Mouse (Mus musculus) heart, adult 9 months (tissue): ENCODE measurements around the gene Cdkal1.

Experiments used
- DNase-seq, 2 experiments: peaks; one replicate each; pipeline ENCODE4 v3.0.0; 2022; ENCODE audit warnings: low spot score in 2 of 2

Cdkal1 gene

DNA sequence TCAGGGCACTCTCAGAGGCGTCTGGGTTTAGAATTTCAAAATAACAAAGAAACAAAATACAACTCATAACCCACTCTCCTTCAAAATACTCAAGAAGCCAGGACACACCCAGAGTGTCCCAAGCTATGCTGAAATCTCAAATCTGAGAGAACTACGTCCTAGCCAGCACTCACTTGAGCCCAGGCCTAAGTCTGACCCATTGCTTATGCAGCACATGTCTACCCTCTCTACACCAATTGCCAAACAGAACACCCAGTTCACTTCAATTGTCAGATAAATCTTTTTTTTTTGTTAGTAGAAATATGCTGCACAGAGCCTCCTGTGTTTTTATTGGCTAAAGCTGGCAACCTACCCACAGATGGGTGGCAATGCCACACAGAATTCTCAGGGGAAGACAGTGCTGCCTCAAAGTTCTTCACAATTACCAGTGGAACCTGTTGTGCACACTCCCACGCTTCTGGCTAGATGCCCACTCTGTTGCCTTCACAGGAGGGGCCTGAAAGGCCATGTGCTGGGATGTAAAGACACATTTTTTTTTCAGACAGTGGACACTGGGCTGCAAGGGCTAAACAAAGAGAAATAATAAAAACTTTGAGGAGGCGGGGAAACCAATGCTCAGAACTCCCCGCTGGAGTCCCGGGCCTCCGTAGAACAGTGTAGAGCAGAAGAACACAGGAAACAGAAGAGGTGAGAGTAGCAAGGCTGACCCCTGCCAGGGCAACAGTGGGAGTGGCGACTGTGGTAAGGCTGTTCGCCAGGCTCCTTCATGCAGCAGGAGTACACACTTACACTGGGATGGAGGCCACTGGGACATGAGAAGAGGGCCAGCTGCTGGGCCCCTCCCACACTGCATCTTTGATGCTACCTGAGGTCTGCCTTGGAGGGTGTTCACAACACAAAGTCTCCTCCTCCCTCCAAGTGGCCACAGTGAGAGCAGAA lies 273.4 kb downstream of the Cdkal1 start:
- DNase-seq = no peak

DNA sequence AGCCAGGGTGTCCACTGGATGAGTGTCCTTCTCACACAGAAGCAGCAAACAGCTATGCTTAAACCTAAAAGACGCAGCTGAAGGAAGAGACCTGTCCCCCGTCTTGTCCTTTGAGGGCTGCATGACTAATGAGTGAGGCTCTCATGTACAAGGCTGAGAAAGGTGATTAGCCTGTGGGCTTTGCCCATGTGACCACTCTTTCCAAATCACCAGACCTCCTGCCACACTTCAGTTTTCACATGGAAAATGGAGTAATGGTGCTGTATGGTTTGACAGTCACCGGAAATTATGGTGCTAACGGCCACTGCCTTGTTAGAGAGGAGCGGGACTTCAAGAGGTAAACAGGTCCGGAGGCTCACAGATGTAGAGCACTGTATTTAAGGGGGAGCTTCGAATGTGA lies 274.7 kb downstream of the Cdkal1 start:
- no peak for DNase-seq

- DNase-seq = no peak
Observed at GRCm38 (mm10) chr13:29580009-29580408, 275.5 kb downstream of the Cdkal1 start.

DNA sequence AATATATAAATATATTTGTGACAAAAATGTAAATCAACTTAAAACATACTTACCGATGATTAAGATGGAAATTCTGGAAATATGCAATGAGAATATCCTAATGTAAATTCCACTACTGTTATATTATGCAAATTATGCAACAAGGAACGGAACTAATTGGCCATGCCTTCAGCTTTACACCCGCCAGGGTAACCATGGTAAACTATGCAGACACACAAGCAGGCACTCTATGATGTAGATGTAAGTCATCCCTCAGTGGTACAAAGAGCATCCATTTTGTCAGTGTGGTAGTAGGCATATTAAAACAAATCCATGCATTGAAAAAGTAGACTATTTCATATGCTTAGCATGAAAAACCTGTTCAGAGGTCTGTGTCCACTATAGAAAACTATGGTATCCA lies 276.9 kb downstream of the Cdkal1 start:
- DNase-seq = no peak

- no peak for DNase-seq
Observed at GRCm38 (mm10) chr13:29574784-29575183, 280.7 kb downstream of the Cdkal1 start.

DNA sequence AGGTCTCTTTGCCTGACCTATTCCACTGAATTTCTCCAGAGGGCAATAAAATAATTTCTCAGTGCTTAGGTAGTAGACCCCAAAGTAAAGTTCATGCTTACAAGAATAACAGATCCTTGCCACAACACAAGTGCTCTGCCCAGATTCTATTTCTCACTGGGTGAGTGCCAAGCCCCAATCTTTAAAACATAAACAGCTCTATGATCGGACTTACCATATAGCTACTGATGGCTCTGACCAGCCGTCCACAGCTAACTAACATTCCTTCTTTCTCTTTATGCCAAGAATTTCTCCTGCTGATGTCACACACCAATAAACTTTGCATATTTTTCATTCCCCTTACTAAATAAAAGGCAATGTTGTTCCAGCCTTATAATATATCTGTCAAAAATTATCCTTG lies 283.0 kb downstream of the Cdkal1 start:
- no peak for DNase-seq

- no peak for DNase-seq
Observed at GRCm38 (mm10) chr13:29565710-29566109, 289.8 kb downstream of the Cdkal1 start.

DNA sequence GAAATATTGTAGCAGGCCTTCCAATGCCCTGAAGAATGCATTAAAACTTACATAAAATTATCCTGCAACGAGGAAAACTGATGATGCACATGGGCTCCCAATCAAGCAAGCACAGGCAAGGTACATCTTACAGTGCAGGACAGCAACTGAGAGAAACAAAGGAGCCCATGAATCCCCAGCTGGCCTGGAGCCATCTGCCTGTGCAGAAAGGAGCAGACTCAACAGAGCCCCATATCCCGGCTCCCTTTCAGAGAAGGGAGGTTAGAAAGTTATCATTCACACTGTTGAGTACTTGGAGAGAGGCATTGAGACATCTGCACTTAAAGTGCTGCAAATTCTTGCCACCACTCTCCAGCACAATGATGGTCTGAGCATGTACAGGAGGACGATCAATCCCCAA lies 296.3 kb downstream of the Cdkal1 start:
- no peak for DNase-seq

GRCm38 (mm10) chr13:29555160-29555785 lies 300.2 kb downstream of the Cdkal1 start:
- no peak for DNase-seq

GRCm38 (mm10) chr13:29553792-29554191 lies 301.7 kb downstream of the Cdkal1 start:
- DNase-seq = no peak

- no peak for DNase-seq
Observed at GRCm38 (mm10) chr13:29552322-29552870, 303.1 kb downstream of the Cdkal1 start.

DNA sequence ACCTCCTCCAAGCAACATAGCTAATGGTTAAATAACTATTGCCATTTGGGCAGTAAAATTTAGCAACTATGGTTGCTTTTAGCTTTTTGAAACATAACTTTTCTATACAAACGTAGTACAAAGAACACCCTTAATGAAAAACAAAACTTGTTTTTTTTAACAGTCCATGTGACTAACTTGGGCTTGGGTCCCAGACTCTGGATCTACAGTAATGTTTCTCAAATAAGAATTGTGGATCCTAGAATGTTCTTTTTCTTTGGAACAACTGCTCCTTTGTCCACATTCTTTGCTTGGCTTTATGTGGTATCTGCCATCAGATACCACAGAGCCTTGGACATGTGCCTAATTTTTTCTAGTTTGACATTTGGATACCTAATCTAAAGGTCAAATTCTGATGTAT lies 304.6 kb downstream of the Cdkal1 start:
- no peak for DNase-seq

DNA sequence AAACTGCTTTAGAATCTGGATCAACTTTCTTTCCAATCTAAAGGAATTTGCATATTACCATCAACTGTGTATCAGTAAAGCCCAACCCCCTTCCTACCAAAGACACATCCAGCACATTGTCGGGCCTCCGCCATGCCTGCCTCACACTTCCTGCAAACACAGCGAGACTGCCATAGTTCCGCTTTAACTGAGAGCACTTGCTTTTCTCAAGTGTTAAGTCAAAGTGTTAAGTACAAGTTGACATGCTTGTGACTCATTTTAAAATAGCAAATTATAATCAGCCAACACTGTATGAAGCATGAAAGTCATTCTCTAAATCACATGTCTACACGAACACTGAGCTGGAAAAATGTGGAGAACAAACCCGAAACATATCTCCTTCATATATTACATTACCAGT lies 305.3 kb downstream of the Cdkal1 start:
- DNase-seq = peak in 1 of 2 experiments; percentile 6

DNA sequence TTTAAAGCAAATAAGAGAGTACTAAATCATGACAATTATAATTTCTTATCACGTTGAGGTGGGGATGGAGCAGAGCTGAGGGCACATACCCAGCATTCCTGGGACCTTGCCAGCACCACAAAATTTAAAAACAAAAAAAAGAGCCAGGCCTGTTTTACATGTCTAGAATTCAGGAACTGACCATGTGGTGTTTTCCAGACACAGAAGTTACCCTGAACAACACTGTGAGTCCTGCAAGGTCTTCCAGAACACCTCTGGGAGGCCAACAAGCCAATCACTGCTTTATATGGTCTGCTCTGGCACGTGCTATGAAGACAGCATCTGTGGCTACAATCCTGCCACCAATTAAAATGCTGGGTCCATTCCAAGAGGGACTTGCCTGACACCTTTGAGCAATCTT lies 305.7 kb downstream of the Cdkal1 start:
- peak; percentile 6 to 10 for DNase-seq

DNA sequence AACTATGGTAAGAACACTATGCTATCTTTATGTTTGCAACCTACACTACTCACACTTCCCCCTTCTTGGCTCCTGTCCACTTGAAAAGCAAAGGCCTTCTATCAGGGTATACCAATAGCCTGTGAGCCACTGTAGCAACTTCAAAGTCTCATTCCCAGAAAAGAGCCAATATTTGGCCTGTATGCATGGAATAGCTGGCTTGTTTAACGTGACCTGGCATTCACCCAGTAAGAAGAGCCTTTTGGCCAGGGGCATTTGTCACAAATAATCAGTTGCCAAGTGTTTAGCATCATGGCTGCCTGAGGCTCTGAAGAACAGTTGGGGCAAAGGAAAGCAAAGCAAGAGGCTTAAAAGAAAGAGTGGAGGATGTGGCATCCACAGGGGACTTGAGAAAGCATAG lies 317.6 kb downstream of the Cdkal1 start:
- DNase-seq = no peak

- no peak for DNase-seq
Observed at GRCm38 (mm10) chr13:29533586-29533985, 321.9 kb downstream of the Cdkal1 start.

DNA sequence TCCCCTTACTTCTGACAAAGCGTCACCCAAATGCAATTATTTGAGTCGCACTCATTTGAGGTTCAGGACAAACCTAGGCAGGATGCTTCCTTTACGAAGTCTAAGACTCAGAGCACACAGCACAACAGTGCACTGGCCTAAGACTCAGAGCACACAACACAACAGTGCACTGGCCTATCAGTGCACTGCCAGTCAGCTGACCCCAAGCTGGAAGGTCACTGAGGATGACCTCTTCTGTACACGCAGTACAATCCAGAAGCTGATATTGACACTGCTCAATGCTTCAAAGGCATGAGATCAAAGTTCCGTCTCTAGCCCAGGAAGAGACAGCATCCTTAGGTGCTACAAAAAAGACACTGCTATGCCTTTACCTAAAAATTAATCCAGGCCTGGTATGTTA lies 327.1 kb downstream of the Cdkal1 start:
- DNase-seq = no peak

DNA sequence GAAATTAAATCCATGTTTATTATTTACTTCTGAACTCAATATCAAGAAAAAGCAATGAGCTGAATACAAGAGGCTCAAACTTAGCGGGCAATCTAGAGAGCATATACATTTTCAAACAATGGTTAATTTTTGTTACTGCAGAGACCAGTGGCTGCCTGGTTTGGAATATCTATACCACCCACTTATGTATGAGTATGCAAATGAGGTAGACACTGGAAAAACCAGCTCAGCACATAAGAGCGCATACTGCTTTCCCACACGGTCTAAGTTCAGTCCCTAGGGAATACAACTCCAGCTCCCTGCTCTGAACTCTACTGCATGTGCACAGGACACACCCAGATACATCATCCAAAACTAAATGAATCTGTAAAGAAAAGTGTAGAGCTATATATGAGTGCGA lies 334.2 kb downstream of the Cdkal1 start:
- DNase-seq = no peak

- DNase-seq = no peak
Observed at GRCm38 (mm10) chr13:29514071-29514470, 341.4 kb downstream of the Cdkal1 start.

DNA sequence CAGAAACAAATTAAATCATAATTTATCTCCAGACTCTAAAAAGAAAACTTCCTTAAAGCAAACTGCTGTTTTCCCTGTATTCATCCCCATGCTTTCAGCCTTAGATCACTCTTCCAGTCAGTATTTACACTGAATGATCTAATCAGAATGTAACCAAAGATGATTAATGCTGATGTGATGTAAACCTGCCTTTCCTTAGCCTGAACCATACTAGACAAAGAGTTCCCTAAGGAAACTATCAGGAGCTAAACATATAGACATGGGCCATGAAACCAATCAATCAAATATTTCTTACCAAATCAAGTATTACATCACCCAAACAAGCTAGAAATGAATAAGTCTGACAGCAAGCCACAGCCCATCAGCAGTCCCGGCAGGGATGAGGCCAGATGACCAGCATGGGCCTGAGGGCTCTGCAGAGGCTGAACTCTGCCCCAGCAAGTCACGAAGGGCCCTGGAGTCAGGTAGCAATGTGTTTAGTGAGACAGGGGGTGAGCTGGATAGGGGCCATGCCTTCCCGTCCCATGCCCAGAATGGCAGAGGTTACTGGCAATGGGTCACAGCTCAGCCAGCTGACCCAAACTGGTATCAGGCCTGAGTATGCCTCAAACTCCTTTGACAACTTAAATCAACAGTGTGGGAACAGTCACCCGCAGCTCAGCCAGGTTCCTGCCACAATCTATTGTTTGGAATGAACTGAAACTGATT lies 350.5 kb downstream of the Cdkal1 start:
- no peak for DNase-seq

DNA sequence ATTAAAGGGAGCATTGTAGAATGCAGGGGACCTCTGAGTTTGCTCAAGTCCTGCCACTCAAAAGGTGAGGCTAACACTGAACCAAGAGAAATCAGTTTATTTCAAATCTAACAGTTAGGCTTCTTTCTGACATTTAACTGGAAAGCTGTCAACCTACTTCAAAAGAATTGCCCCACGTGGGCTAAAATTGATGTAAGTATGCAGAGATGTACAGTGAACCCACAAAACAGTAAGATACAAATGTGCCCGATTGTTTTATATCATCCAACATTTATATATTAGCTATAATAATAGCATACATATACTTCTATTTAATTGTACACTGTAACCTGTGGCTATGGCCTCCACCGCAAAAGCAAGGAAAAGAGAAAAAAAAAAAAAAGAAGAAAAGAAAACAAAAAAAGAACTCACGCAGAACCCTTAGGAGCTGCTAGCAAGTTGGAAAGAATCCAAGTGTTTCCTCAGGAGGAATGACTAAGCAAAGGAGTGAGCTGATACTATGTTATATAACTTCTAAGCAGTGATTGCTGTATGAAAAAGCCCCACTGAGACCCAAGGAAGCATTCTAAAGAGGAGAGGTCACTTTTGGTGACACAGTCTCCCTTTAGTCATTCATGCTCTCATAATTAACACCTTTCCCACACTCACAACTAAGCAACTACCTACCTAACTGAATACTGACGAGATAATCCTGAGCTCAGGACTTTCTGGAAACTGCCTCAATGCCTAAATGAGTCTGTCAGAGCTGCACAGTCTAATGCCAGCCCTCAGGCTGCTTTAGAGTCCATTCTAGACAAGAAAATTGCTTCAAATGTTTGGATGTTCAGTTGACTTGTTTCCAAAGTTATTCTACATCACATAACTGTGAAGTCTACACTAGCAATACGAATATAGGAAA lies 352.1 kb downstream of the Cdkal1 start:
- peak; percentile 76 to 78 for DNase-seq
